Mouse (Mus musculus): Measurements from ENCODE around the gene Lhfp. TPM values are rescaled to one million over a fixed set of nuclear protein-coding genes. Genes with fewer than 3 reads are reported as not detected.

The Lhfp gene
- total RNA-seq, 2 experiments from 2014 or later: not detected

GRCm38 (mm10) chr3:53145946-53146345 lies 104.6 kb downstream of the Lhfp start:
- no peak for ATAC-seq (replicated peaks; ENCODE audit: low FRiP score, low TSS enrichment, poor library complexity, severe bottlenecking)

GRCm38 (mm10) chr3:53147001-53147400 lies 105.7 kb downstream of the Lhfp start:
- no peak for ATAC-seq (replicated peaks; ENCODE audit: low FRiP score, low TSS enrichment, poor library complexity, severe bottlenecking)

GRCm38 (mm10) chr3:53148751-53149150 lies 107.4 kb downstream of the Lhfp start:
- ATAC-seq (replicated peaks; ENCODE audit: low FRiP score, low TSS enrichment, poor library complexity, severe bottlenecking): no peak

GRCm38 (mm10) chr3:53149625-53150320 lies 108.4 kb downstream of the Lhfp start:
- ATAC-seq (replicated peaks; ENCODE audit: low FRiP score, low TSS enrichment, poor library complexity, severe bottlenecking): no peak

- no peak for ATAC-seq (replicated peaks; ENCODE audit: low FRiP score, low TSS enrichment, poor library complexity, severe bottlenecking)
Measured at GRCm38 (mm10) chr3:53151081-53151480, 109.8 kb downstream of the Lhfp start.

- ATAC-seq (replicated peaks; ENCODE audit: low FRiP score, low TSS enrichment, poor library complexity, severe bottlenecking): no peak
Measured at GRCm38 (mm10) chr3:53151607-53152006, 110.3 kb downstream of the Lhfp start.

GRCm38 (mm10) chr3:53161963-53162362 lies 120.6 kb downstream of the Lhfp start:
- ATAC-seq (replicated peaks; ENCODE audit: low FRiP score, low TSS enrichment, poor library complexity, severe bottlenecking): no peak

GRCm38 (mm10) chr3:53165281-53165680 lies 124.0 kb downstream of the Lhfp start:
- ATAC-seq (replicated peaks; ENCODE audit: low FRiP score, low TSS enrichment, poor library complexity, severe bottlenecking): no peak

GRCm38 (mm10) chr3:53166001-53166400 lies 124.7 kb downstream of the Lhfp start:
- no peak for ATAC-seq (replicated peaks; ENCODE audit: low FRiP score, low TSS enrichment, poor library complexity, severe bottlenecking)

- no peak for ATAC-seq (replicated peaks; ENCODE audit: low FRiP score, low TSS enrichment, poor library complexity, severe bottlenecking)
Measured at GRCm38 (mm10) chr3:53169486-53169885, 128.2 kb downstream of the Lhfp start.

- ATAC-seq (replicated peaks; ENCODE audit: low FRiP score, low TSS enrichment, poor library complexity, severe bottlenecking): no peak
Measured at GRCm38 (mm10) chr3:53173310-53174063, 132.2 kb downstream of the Lhfp start.

- no peak for ATAC-seq (replicated peaks; ENCODE audit: low FRiP score, low TSS enrichment, poor library complexity, severe bottlenecking)
Measured at GRCm38 (mm10) chr3:53179936-53180335, 138.6 kb downstream of the Lhfp start.

- ATAC-seq (replicated peaks; ENCODE audit: low FRiP score, low TSS enrichment, poor library complexity, severe bottlenecking): no peak
Measured at GRCm38 (mm10) chr3:53185439-53185838, 144.1 kb downstream of the Lhfp start.

- no peak for ATAC-seq (replicated peaks; ENCODE audit: low FRiP score, low TSS enrichment, poor library complexity, severe bottlenecking)
Measured at GRCm38 (mm10) chr3:53193441-53193840, 152.1 kb downstream of the Lhfp start.

GRCm38 (mm10) chr3:53195666-53196107 lies 154.4 kb downstream of the Lhfp start:
- no peak for ATAC-seq (replicated peaks; ENCODE audit: low FRiP score, low TSS enrichment, poor library complexity, severe bottlenecking)

- ATAC-seq (replicated peaks; ENCODE audit: low FRiP score, low TSS enrichment, poor library complexity, severe bottlenecking): no peak
Measured at GRCm38 (mm10) chr3:53200175-53200574, 158.8 kb downstream of the Lhfp start.

GRCm38 (mm10) chr3:53200853-53201252 lies 159.5 kb downstream of the Lhfp start:
- ATAC-seq (replicated peaks; ENCODE audit: low FRiP score, low TSS enrichment, poor library complexity, severe bottlenecking): no peak

GRCm38 (mm10) chr3:53201670-53202069 lies 160.3 kb downstream of the Lhfp start:
- ATAC-seq (replicated peaks; ENCODE audit: low FRiP score, low TSS enrichment, poor library complexity, severe bottlenecking): no peak

GRCm38 (mm10) chr3:53202184-53202583 lies 160.9 kb downstream of the Lhfp start:
- no peak for ATAC-seq (replicated peaks; ENCODE audit: low FRiP score, low TSS enrichment, poor library complexity, severe bottlenecking)

- ATAC-seq (replicated peaks; ENCODE audit: low FRiP score, low TSS enrichment, poor library complexity, severe bottlenecking): no peak
Measured at GRCm38 (mm10) chr3:53202698-53203097, 161.4 kb downstream of the Lhfp start.

GRCm38 (mm10) chr3:53203656-53204055 lies 162.3 kb downstream of the Lhfp start:
- no peak for ATAC-seq (replicated peaks; ENCODE audit: low FRiP score, low TSS enrichment, poor library complexity, severe bottlenecking)
